Mouse (Mus musculus): ENCODE measurements around the gene Gatm.

Gene Gatm

GRCm38 (mm10) chr2:122611654-122611973, 511 bp upstream of the Gatm start:
- in situ Hi-C loops (cut with MboI, MseI) = no loop called here

DNA sequence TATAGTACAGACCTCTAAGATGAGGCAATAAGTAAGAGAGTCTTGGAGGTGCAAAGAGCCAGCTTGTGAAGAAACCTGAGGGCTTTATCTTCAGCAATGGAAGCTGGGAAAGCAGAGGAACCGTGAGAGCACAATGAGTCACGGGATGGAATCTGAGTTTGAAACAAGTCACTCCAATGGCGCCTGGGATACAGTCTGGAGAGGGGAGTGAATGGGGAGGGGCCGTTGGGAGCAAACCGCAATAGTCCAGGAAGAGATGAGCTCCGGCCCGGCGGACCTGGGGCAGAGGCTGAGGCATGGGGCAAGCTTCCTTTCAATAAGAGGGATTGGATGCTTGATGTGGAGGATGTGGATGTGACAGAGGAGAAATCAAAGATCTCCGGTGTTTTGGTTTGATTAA, 2.3 kb downstream of the Gatm start:
- in situ Hi-C loops (cut with MboI, MseI) = loop anchor here (5.0 kb wide), 1 partner anchor 37 kb away; no protein-coding TSS in a partner anchor

DNA sequence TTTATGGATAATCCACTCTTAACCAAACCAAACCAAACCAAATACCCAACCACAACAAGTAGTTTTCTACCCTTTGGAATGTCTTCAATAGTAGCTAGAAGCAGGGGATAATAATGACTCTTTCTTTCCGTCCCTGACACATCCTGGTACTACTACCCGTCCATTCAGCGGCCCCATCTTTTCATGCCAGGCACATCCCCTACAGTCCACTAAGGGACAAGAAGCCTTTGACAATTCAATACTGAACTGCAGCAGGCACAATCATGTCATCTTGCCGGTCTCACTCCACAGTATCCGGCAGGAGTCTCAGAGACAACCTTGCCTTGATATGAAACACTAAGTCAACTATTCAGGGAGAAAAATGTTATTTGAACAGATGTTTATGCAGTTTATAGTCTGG, 5.3 kb downstream of the Gatm start:
- in situ Hi-C loops (cut with MboI, MseI) = loop anchor here (5.0 kb wide), 1 partner anchor 34 kb away; no protein-coding TSS in a partner anchor

GRCm38 (mm10) chr2:122601354-122601753, 9.7 kb downstream of the Gatm start:
- in situ Hi-C loops (cut with MboI, MseI) = no loop called here

GRCm38 (mm10) chr2:122599736-122600135, 11.4 kb downstream of the Gatm start:
- in situ Hi-C loops (cut with MboI, MseI) = no loop called here

DNA sequence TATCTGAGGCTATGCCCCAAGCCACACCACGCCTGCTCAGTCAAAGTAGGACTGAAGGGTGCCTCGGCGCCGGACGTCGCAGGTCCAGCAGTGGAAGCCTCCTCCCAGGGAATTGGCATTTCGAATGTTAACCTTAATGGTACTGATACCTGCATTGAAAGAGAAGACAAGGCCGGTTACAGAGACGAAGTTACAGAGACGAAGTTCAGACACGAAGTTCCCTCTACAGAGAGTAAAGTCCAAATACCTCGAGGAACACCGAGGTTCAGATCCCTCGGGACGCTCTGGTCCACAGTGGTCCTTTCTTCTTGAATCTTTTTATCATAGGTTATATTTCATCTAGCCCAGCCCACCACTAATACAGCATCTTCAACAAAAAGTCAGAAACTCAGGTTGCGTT, 15.6 kb downstream of the Gatm start:
- in situ Hi-C loops (cut with MboI, MseI) = no loop called here

GRCm38 (mm10) chr2:122591213-122591612, 19.9 kb downstream of the Gatm start:
- in situ Hi-C loops (cut with MboI, MseI) = no loop called here

GRCm38 (mm10) chr2:122590351-122590750, 20.8 kb downstream of the Gatm start:
- in situ Hi-C loops (cut with MboI, MseI) = no loop called here

GRCm38 (mm10) chr2:122587861-122588519, 23.1 kb downstream of the Gatm start:
- in situ Hi-C loops (cut with MboI, MseI) = no loop called here

DNA sequence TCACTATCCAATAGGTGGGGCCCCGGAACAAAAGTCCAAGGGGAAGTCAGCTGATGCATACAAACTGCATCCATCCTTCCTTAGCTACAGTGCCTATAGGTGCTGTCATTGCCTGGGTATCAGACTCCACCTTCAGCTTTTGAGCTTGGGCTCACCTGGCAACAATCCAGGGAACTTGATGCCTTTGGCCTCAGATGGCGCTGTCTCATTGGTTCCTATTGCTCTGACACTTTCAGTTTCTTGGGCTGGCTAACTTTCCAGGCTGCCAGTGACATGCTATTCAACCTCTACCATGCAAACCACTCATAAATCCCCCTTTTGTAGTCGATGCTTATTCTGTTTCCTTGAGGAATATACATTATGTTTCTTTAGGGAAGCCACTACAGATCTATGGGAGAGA, 24.8 kb downstream of the Gatm start:
- in situ Hi-C loops (cut with MboI, MseI) = no loop called here

DNA sequence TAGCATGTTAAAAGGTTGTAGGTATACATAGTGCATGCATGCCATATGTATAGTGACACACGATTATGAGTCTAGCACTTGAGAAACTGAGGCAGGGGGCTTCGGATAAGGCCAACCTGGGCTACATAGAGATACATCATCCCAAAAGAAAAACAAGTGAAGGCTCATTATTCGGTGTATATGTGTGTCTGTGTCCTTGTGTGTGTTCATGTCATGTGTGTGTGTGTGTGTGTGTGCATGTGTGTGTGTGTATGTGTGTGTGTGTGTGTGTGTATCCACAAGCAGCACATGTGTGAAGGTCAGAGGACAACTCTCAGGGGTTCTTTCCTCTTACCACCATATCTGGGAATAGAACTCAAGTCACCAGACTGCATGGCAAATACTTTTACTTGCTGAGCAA, 28.8 kb downstream of the Gatm start:
- in situ Hi-C loops (cut with MboI, MseI) = no loop called here

- in situ Hi-C loops (cut with MboI, MseI) = no loop called here
Measured at GRCm38 (mm10) chr2:122581361-122582017, 29.6 kb downstream of the Gatm start.

DNA sequence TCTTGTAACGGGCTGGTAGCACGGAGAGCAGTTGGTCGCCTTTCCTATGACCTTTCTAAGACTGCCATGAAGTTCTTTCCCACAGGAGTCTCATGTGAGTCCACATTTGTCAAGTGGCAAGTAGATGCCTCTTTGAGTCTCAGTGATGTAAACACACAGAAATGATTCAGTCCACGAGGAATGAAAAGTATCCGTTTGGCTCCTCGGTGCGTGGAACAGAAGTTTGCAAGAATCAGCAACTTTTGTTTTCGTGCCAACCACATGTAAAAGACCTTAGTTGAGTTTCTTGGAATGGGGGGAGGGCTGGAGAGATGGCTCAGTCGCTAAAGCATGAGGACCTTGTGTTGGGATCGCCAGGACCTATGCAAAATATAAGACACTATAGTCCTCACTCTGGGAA, 30.7 kb downstream of the Gatm start:
- in situ Hi-C loops (cut with MboI, MseI) = no loop called here

- in situ Hi-C loops (cut with MboI, MseI) = no loop called here
Measured at GRCm38 (mm10) chr2:122577316-122577715, 33.8 kb downstream of the Gatm start.

DNA sequence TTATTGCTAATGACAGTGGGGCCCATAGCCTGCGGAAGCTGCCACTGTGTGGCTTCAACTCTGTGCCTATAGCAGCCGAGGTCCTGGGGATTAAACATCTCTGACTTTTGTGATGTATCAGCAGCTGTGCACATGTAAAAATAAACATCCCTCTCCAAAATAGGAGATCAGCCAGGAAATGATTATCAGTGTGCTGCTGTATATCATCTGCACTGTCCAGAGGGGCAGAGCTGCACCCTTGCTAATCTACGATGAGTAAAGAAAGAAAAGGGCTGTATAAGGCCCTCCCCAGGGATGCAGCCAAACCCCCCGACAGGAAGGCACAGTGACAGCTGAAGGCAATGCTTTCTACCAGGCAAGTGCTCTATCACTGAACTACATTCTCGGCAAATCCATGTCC, 34.8 kb downstream of the Gatm start:
- in situ Hi-C loops (cut with MboI, MseI) = no loop called here

DNA sequence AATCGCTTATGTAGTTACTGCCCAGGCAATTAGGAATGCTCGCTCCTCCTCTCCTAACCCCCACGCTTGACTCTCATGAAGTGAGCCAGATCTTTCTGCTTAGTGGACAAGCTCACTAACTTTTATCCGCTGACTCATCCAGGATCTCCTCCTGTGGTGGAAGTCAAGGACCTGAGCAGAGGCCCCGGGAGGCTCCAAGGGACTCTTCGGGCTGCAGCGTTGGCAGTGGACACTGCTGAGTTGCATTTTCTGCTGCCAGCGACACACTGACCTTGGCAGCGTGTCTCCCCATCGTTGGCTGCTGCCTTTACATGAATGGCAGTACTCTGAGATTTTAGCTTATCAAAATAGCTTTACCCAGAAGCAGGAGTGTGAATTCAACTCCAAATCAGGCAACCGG, 35.6 kb downstream of the Gatm start:
- in situ Hi-C loops (cut with MboI, MseI) = no loop called here

DNA sequence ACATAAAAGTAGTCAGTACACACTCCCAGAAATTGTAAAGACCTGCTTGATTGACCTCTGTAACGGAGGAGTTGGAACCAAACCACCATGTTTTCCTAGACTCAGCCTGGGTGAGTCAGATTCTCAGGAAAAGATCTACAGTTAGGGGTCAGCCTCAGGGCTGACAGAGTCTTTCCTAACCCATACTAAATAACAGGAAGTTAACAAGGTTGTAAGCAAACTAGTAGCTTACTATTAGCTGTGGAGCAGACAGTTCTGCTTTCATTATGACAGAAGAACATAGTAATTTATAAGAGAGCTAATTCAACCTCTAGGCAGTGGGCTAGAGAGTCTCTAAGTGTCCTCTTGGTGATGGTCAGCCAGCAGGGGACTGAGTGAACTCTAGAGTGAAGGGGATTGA, 38.7 kb downstream of the Gatm start:
- in situ Hi-C loops (cut with MboI, MseI) = loop anchor here (5.0 kb wide), 2 partner anchors 35 to 180 kb away; no protein-coding TSS in a partner anchor

GRCm38 (mm10) chr2:122571326-122571725, 39.8 kb downstream of the Gatm start:
- in situ Hi-C loops (cut with MboI, MseI) = loop anchor here (5.0 kb wide), 2 partner anchors 36 to 181 kb away; no protein-coding TSS in a partner anchor

GRCm38 (mm10) chr2:122570430-122570829, 40.7 kb downstream of the Gatm start:
- in situ Hi-C loops (cut with MboI, MseI) = loop anchor here (5.0 kb wide), 2 partner anchors 37 to 182 kb away; no protein-coding TSS in a partner anchor

DNA sequence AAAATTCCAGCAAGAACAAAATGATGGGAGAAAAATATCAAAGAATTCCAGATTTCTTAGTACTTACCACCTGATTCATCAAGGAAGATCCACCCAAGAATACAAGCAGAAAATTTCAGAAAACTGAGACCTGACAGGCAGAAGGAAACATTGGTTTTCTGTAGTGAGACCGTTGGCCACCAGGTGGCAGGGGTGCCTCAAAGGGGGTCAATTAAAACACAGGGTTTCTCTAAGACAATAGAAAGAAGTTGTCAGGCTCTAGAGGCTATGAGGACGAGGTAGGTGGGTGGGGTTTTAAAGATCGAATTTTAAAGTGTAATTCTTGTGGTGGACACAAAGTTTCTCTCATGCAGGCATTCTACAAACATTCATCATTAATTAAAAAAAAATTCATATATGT, 41.7 kb downstream of the Gatm start:
- in situ Hi-C loops (cut with MboI, MseI) = no loop called here

GRCm38 (mm10) chr2:122562251-122562650, 48.9 kb downstream of the Gatm start:
- in situ Hi-C loops (cut with MboI, MseI) = no loop called here

- in situ Hi-C loops (cut with MboI, MseI) = no loop called here
Measured at GRCm38 (mm10) chr2:122561221-122561620, 49.9 kb downstream of the Gatm start.

GRCm38 (mm10) chr2:122558317-122558716, 52.8 kb downstream of the Gatm start:
- in situ Hi-C loops (cut with MboI, MseI) = no loop called here

Measured in T-helper 2 cell (primary cell).